In genomic region chr14:76851473-76852214, GRCm38 (mm10) we compare ENCODE assay signal across 16 mouse cellular contexts.
A peak's percentile ranks its signal among the peaks of the same experiment; 100 is the strongest.
DNase-seq lines count a peak whose midpoint lies in the region; ATAC-seq and TF ChIP-seq lines count a peak whose summit lies in the region.
"Had no signal": no experiment of that assay in that cellular context is flagged by ENCODE, and none has a peak within 500 bp of the region (broad histone marks: within the 10 kb centered on the region; RNA-seq: fewer than 3 reads in every experiment).

No protein-coding gene starts in this region.

- H3K27me3 ChIP-seq in intestine, embryonic 14.5 days (replicated peaks; ENCODE audit: control insufficient read depth, insufficient read depth, low read length) = no peaks in the 10 kb centered on the region
- no peaks in the 10 kb centered on the region for H3K27me3 ChIP-seq in intestine, postnatal 0 days (replicated peaks; ENCODE audit: control insufficient read depth, insufficient read depth, low read length)
- H3K27me3 ChIP-seq in intestine, embryonic 16.5 days (replicated peaks; ENCODE audit: control insufficient read depth, insufficient read depth, low read length) = no peaks in the 10 kb centered on the region
- H3K27me3 ChIP-seq: forebrain, embryonic 13.5 days; heart, embryonic 15.5 days; limb, embryonic 13.5 days had no signal

- H3K4me1 ChIP-seq in intestine, embryonic 14.5 days (replicated peaks; ENCODE audit: control insufficient read depth, insufficient read depth, low read length) = peaks cover 13% of the 10 kb centered on the region
- H3K4me1 ChIP-seq in intestine, postnatal 0 days (replicated peaks; ENCODE audit: control insufficient read depth, insufficient read depth, low read length) = peaks cover 8% of the 10 kb centered on the region; the same call in 1 of the 2 replicates
- H3K4me1 ChIP-seq in intestine, embryonic 16.5 days (ENCODE audit: control insufficient read depth, insufficient read depth, low read length) = peaks cover 7% of the 10 kb centered on the region
- H3K4me1 ChIP-seq: forebrain, embryonic 13.5 days had no signal

- H3K9ac ChIP-seq in intestine, embryonic 14.5 days (ENCODE audit: low read length) = no peak overlapping the region
- H3K9ac ChIP-seq in intestine, postnatal 0 days (ENCODE audit: low read depth, low read length) = no peak overlapping the region
- no peak overlapping the region for H3K9ac ChIP-seq in intestine, embryonic 16.5 days (ENCODE audit: low read depth, low read length)
- H3K9ac ChIP-seq: forebrain, embryonic 13.5 days; heart, embryonic 15.5 days; limb, embryonic 13.5 days had no signal

- H3K4me3 ChIP-seq in intestine, embryonic 14.5 days (ENCODE audit: low read depth, low read length) = no peak overlapping the region
- no peak overlapping the region for H3K4me3 ChIP-seq in intestine, postnatal 0 days (ENCODE audit: low read depth, low read length)
- no peak overlapping the region for H3K4me3 ChIP-seq in intestine, embryonic 16.5 days (ENCODE audit: low read length)
- H3K4me3 ChIP-seq: forebrain, embryonic 13.5 days; heart, embryonic 15.5 days; limb, embryonic 13.5 days; myocyte had no signal

- intact Hi-C loops in left cerebral cortex, postnatal 14 days (cut with DNase I) = no loop called here

- no peak for TF ChIP-seq CTCF in intestine, postnatal 0 days (IDR thresholded peaks at IDR 0.05; ENCODE audit: low read depth)

- no peak overlapping the region for H3K4me2 ChIP-seq in intestine, embryonic 14.5 days (ENCODE audit: low read length)
- H3K4me2 ChIP-seq in intestine, postnatal 0 days (replicated peaks; ENCODE audit: low read depth) = no peak overlapping the region
- no peak overlapping the region for H3K4me2 ChIP-seq in intestine, embryonic 16.5 days (ENCODE audit: low read depth, low read length)
- H3K4me2 ChIP-seq: forebrain, embryonic 13.5 days; heart, embryonic 15.5 days; limb, embryonic 13.5 days had no signal

- no peak for DNase-seq in intestine, embryonic 14.5 days (ENCODE audit: low spot score)
- peak; percentile 62 for DNase-seq in MEL-GATA-1-ER (ENCODE audit: extremely low read depth, low read depth)
- no peak for DNase-seq in left cerebral cortex, postnatal 14 days (ENCODE audit: low spot score in 2 of 2)
- no peak for DNase-seq in urinary bladder, postnatal 14 days (ENCODE audit: low spot score)
- no peak for DNase-seq in gastrocnemius, adult 18-20 months (ENCODE audit: low spot score)
- DNase-seq: cerebellum, postnatal 10 days; kidney, adult 18-20 months; retina, postnatal 1 day had no signal

- H3K27ac ChIP-seq in intestine, embryonic 14.5 days (ENCODE audit: low read depth) = no peak overlapping the region
- no peak overlapping the region for H3K27ac ChIP-seq in intestine, postnatal 0 days (ENCODE audit: low read depth, low read length)
- no peak overlapping the region for H3K27ac ChIP-seq in intestine, embryonic 16.5 days (ENCODE audit: low read length)
- H3K27ac ChIP-seq: forebrain, embryonic 13.5 days; heart, embryonic 15.5 days; limb, embryonic 13.5 days; macrophage had no signal

- H3K36me3 ChIP-seq in intestine, embryonic 14.5 days (ENCODE audit: control insufficient read depth, insufficient read depth, low read length) = no peaks in the 10 kb centered on the region
- H3K36me3 ChIP-seq in intestine, postnatal 0 days (ENCODE audit: control insufficient read depth, insufficient read depth) = no peaks in the 10 kb centered on the region
- no peaks in the 10 kb centered on the region for H3K36me3 ChIP-seq in intestine, embryonic 16.5 days (ENCODE audit: control insufficient read depth, insufficient read depth, low read length)
- H3K36me3 ChIP-seq: heart, embryonic 15.5 days; limb, embryonic 13.5 days had no signal

- ATAC-seq in intestine, embryonic 14.5 days (replicated peaks; ENCODE audit: low FRiP score, low TSS enrichment, low read depth) = peak; percentile 68; the same call in 1 of the 2 replicates
- no peak for ATAC-seq in intestine, postnatal 0 days
- ATAC-seq in intestine, embryonic 16.5 days = peak; percentile 44; the same call in 1 of the 2 replicates
- ATAC-seq in megakaryocyte progenitor cell, adult 5-6 weeks (replicated peaks; ENCODE audit: poor library complexity) = peak; percentile 96
- ATAC-seq: forebrain, embryonic 13.5 days had no signal

- WGBS in intestine, embryonic 14.5 days = 40% methylated on average over 10 of the region's 10 CpGs
- WGBS in intestine, postnatal 0 days = 42% methylated on average over 10 of the region's 10 CpGs
- 48% methylated on average over 10 of the region's 10 CpGs for WGBS in intestine, embryonic 16.5 days

- H3K9me3 ChIP-seq in intestine, embryonic 14.5 days (ENCODE audit: control insufficient read depth, low read length) = no peaks in the 10 kb centered on the region
- no peaks in the 10 kb centered on the region for H3K9me3 ChIP-seq in intestine, postnatal 0 days (ENCODE audit: control insufficient read depth)
- H3K9me3 ChIP-seq in intestine, embryonic 16.5 days (ENCODE audit: control insufficient read depth, low read length) = no peaks in the 10 kb centered on the region
- H3K9me3 ChIP-seq: forebrain, embryonic 13.5 days; heart, embryonic 15.5 days; limb, embryonic 13.5 days had no signal
